Mouse (Mus musculus): ENCODE data around the gene 4930556J24Rik. TPM values are rescaled to one million over a fixed set of nuclear protein-coding genes. Genes with fewer than 3 reads are reported as not detected.

The 4930556J24Rik gene
- total and polyA plus RNA-seq, 3 experiments, result 0.31 to 0.47 TPM; not detected in 1

- Histone ChIP-seq H3K4me3 (ENCODE audit: control insufficient read depth in 1 of 2, insufficient read depth in 1 of 2, low read depth in 2 of 2, low read length in 2 of 2) (no peak overlapping the region), H3K27me3 (ENCODE audit: control insufficient read depth in 1 of 2, insufficient read depth in 2 of 2, low read length in 2 of 2) (no peaks in the 10 kb centered on the region), H3K4me1 (ENCODE audit: control insufficient read depth in 1 of 2, insufficient read depth in 2 of 2, low read length in 2 of 2) (no peaks in the 10 kb centered on the region), H3K9me3 (replicated peaks; ENCODE audit: insufficient read depth, low read length) (no peaks in the 10 kb centered on the region), H3K36me3 (ENCODE audit: control insufficient read depth in 1 of 2, insufficient read depth in 2 of 2, low read length in 2 of 2) (peaks cover 0 to under 1% of the 10 kb centered on the region in 2 experiments; a peak in 1 of 4 replicates), H3K9ac (ENCODE audit: control insufficient read depth, low read depth, low read length, poor library complexity, severe bottlenecking) (no peak overlapping the region), H3K79me2 (ENCODE audit: control insufficient read depth, insufficient read depth, low read length, poor library complexity) (no peaks in the 10 kb centered on the region), H3K27ac (ENCODE audit: control insufficient read depth, low read depth, low read length) (no peak overlapping the region)
- no peak for DNase-seq (ENCODE audit: low read depth, low spot score)
- TF ChIP-seq POLR2AphosphoS2 (IDR thresholded peaks at IDR 0.05; ENCODE audit: low read length), result no peak; the same call in 1 of the 2 replicates
These were observed 7.5 kb upstream of the 4930556J24Rik start for GRCm38 (mm10) chr11:3983863-3984745.

- Histone ChIP-seq H3K27ac (ENCODE audit: control insufficient read depth, low read depth, low read length) (no peak within 1 kb of the TSS), H3K9ac (ENCODE audit: control insufficient read depth, low read depth, low read length, poor library complexity, severe bottlenecking) (no peak within 1 kb of the TSS), H3K27me3 (ENCODE audit: control insufficient read depth in 1 of 2, insufficient read depth in 2 of 2, low read length in 2 of 2) (no peaks in the 10 kb centered on the region), H3K4me1 (ENCODE audit: control insufficient read depth in 1 of 2, insufficient read depth in 2 of 2, low read length in 2 of 2) (no peaks in the 10 kb centered on the region), H3K4me3 (ENCODE audit: control insufficient read depth in 1 of 2, insufficient read depth in 1 of 2, low read depth in 2 of 2, low read length in 2 of 2) (no peak within 1 kb of the TSS), H3K36me3 (ENCODE audit: control insufficient read depth in 1 of 2, insufficient read depth in 2 of 2, low read length in 2 of 2) (peaks cover 0 to 4% of the 10 kb centered on the region in 2 experiments; a peak in 1 of 4 replicates), H3K79me2 (ENCODE audit: control insufficient read depth, insufficient read depth, low read length, poor library complexity) (no peaks in the 10 kb centered on the region), H3K9me3 (replicated peaks; ENCODE audit: insufficient read depth, low read length) (no peaks in the 10 kb centered on the region)
- TF ChIP-seq USF1 (IDR thresholded peaks at IDR 0.05; ENCODE audit: low read depth, low read length) (no peak), CHD2 (IDR thresholded peaks at IDR 0.05; ENCODE audit: low read length) (no peak), CHD1 (IDR thresholded peaks at IDR 0.05; ENCODE audit: low read depth, low read length) (no peak), POLR2AphosphoS5 (IDR thresholded peaks at IDR 0.05; ENCODE audit: borderline replicate concordance, low read depth, low read length) (no peak), POLR2A (IDR thresholded peaks at IDR 0.05; ENCODE audit: control insufficient read depth in 1 of 2, insufficient read depth in 1 of 2, low read depth in 1 of 2, low read length in 2 of 2, poor library complexity in 1 of 2) (no peak), TAL1 (IDR thresholded peaks at IDR 0.05; ENCODE audit: low read length) (no peak), EP300 (IDR thresholded peaks at IDR 0.05; ENCODE audit: low read depth in 1 of 2, low read length in 2 of 2) (no peak), GATA1 (IDR thresholded peaks at IDR 0.05; ENCODE audit: low read depth, low read length) (no peak), SMC3 (IDR thresholded peaks at IDR 0.05; ENCODE audit: low read depth, low read length) (no peak), BHLHE40 (IDR thresholded peaks at IDR 0.05; ENCODE audit: borderline replicate concordance, low read depth, low read length) (no peak), ETS1 (IDR thresholded peaks at IDR 0.05; ENCODE audit: low read depth, low read length) (no peak), MAZ (IDR thresholded peaks at IDR 0.05; ENCODE audit: low read depth, low read length) (no peak), ELF1 (IDR thresholded peaks at IDR 0.05; ENCODE audit: low read depth, low read length) (no peak), ZNF384 (IDR thresholded peaks at IDR 0.05; ENCODE audit: low read depth, low read length) (no peak)
- DNase-seq (ENCODE audit: low read depth, low spot score), result no peak
These were observed 6.8 kb upstream of the 4930556J24Rik start, which contains the start of gene Gal3st1 for GRCm38 (mm10) chr11:3983291-3983862. Gal3st1 (plus strand) TSS chr11:3983636.

Data from MEL (cell line).